Mouse (Mus musculus): ENCODE results near the gene Ppm1g.

GRCm38 (mm10) chr5:31162462-31162861, 58.0 kb downstream of the Ppm1g start:
- no peak for TF ChIP-seq CTCF (IDR thresholded peaks at IDR 0.05; ENCODE audit: borderline replicate concordance, insufficient read depth, low read depth, low read length)
- TF ChIP-seq POLR2A (IDR thresholded peaks at IDR 0.05; ENCODE audit: borderline replicate concordance, insufficient read depth, low read length) = no peak
